Mouse (Mus musculus) neural tube, embryonic 15.5 days (tissue): ENCODE results near the gene Adcy1. TPM values are rescaled to one million over a fixed set of nuclear protein-coding genes. Genes with fewer than 3 reads are reported as not detected.

ENCODE experiments used
- ATAC-seq: fragments of 200-750 bp; cut with Nextera tagmentation; 2 replicates; pipeline ENCODE4 v1.8.0; 2017; ENCODE audit warnings: mild to moderate bottlenecking, moderate TSS enrichment, moderate library complexity; ENCODE audit not compliant: low FRiP score
- H3K27ac ChIP-seq: fragments of 300-500 bp; sonication (generic); replicated peaks from 2 replicates; pipeline ENCODE4 v1.5.1; 2015; ENCODE audit warnings: mild to moderate bottlenecking, inconsistent platforms
- H3K27me3 ChIP-seq: fragments of 300-500 bp; sonication (generic); replicated peaks from 2 replicates; pipeline ENCODE4 v1.6.1; 2015; ENCODE audit warnings: inconsistent platforms
- H3K36me3 ChIP-seq: fragments of 300-500 bp; sonication (generic); 2 replicates; pipeline ENCODE4 v1.6.1; 2015; ENCODE audit warnings: inconsistent platforms
- H3K4me1 ChIP-seq: fragments of 300-500 bp; sonication (generic); 2 replicates; pipeline ENCODE4 v1.6.1; 2015; ENCODE audit warnings: inconsistent platforms
- H3K4me2 ChIP-seq: fragments of 300-500 bp; sonication (generic); 2 replicates; pipeline ENCODE4 v1.6.1; 2015; ENCODE audit warnings: inconsistent platforms, mild to moderate bottlenecking, moderate library complexity
- H3K4me3 ChIP-seq: fragments of 300-500 bp; sonication (generic); replicated peaks from 2 replicates; pipeline ENCODE4 v1.5.1; 2015; ENCODE audit warnings: mild to moderate bottlenecking, inconsistent platforms
- H3K9ac ChIP-seq: fragments of 300-500 bp; sonication (generic); replicated peaks from 2 replicates; pipeline ENCODE4 v1.6.1; 2015; ENCODE audit warnings: mild to moderate bottlenecking, inconsistent platforms
- H3K9me3 ChIP-seq: fragments of 300-500 bp; sonication (generic); replicated peaks from 2 replicates; pipeline ENCODE4 v1.6.1; 2016; ENCODE audit warnings: inconsistent platforms
- WGBS: fragments of 180-500 bp; shearing (Covaris S2); methylation state at CpG from one replicate; pipeline ENCODE4 v1.1.7; 2015; ENCODE audit warnings: mixed read lengths; 5-methylcytosine and 5-hydroxymethylcytosine counted together
- polyA plus RNA-seq: library from polyadenylated mRNA; unstranded; fragments of >200 nt; fragmentation: Nextera tagmentation; extraction: Ambion mirVana; gene quantifications from 2 replicates; pipeline ENCODE4 v1.2.1, GENCODE M21; 2015

The Adcy1 gene
- polyA plus RNA-seq, 1 experiment from 2014 or later = 13.3 TPM

- H3K4me2 ChIP-seq = no peak overlapping the region
- peaks cover 18% of the 10 kb centered on the region for H3K4me1 ChIP-seq
- no peak overlapping the region for H3K9ac ChIP-seq
- H3K9me3 ChIP-seq = no peaks in the 10 kb centered on the region
- H3K27me3 ChIP-seq = no peaks in the 10 kb centered on the region
- whole genome bisulfite sequencing = 74% methylated on average over 6 of the region's 6 CpGs
- peak overlapping the region; percentile 71 for H3K27ac ChIP-seq
- ATAC-seq = no peak
- H3K4me3 ChIP-seq = no peak overlapping the region
- H3K36me3 ChIP-seq = 0 out of 2 replicates have a peak, but pooled peaks cover 6% of the 10 kb centered on the region
Measured at GRCm38 (mm10) chr11:7160146-7160545, 96.9 kb downstream of the Adcy1 start.

- Histone ChIP-seq H3K4me2 (no peak overlapping the region), H3K36me3 (peaks cover 11% of the 10 kb centered on the region; the same call in 1 of the 2 replicates), H3K4me3 (no peak overlapping the region), H3K27ac (peak overlapping the region; percentile 71), H3K4me1 (peaks cover 18% of the 10 kb centered on the region), H3K27me3 (no peaks in the 10 kb centered on the region), H3K9me3 (no peaks in the 10 kb centered on the region), H3K9ac (no peak overlapping the region)
- WGBS = 49% methylated on average over 4 of the region's 4 CpGs
- peak; percentile 66; the same call in 1 of the 2 replicates for ATAC-seq
Measured at GRCm38 (mm10) chr11:7160637-7161101, 97.4 kb downstream of the Adcy1 start.

GRCm38 (mm10) chr11:7161502-7162174 is 98.3 kb downstream of the Adcy1 start:
- Histone ChIP-seq H3K4me3 (no peak overlapping the region), H3K9me3 (no peaks in the 10 kb centered on the region), H3K27me3 (no peaks in the 10 kb centered on the region), H3K4me2 (no peak overlapping the region), H3K36me3 (peaks cover 17% of the 10 kb centered on the region), H3K27ac (no peak overlapping the region), H3K9ac (no peak overlapping the region), H3K4me1 (peaks cover 18% of the 10 kb centered on the region)
- ATAC-seq = peak; percentile 43; the same call in 1 of the 2 replicates
- 83% methylated on average over 8 of the region's 8 CpGs for WGBS

DNA sequence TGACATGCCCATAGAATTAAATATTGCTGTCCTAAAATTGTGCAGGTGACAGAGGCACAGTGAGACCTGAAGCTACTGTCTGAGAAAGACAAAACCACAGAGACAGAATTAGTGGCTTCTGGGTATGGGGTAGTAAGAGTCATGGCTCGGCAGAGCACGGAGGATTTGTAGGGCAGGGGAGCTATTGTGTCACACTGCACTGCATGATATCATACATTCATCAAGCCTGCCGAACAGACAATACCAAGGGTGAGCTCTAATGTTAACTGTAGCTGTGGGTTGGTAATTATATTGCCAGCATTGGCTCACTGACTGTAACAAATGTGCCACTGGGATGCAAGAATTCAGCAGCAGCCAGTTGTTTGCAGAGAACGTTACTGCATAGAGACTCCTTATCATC is 101.1 kb downstream of the Adcy1 start:
- peak overlapping the region; percentile 45 for H3K27ac ChIP-seq

DNA sequence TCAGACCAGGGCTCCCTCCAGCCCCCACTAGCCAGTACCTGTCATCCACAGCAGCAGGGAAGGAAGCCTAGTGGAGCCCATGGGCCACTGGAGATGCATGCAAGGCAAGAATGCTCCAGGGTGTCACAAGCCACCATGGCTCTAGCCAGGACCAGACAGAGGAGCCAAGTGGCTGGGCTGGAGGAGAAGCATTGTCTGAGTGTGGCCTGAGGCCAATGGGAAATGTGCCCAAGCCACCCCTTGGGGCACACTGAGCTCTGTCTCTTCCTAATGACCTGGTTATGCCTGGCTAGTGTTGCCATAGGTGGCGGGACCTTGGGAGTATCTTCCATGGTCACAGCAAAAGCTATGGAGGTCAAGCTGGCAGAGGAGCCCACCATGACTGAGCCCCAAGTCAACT is 106.4 kb downstream of the Adcy1 start:
- Histone ChIP-seq H3K4me3 (no peak overlapping the region), H3K9ac (no peak overlapping the region), H3K36me3 (peaks cover 48% of the 10 kb centered on the region), H3K27ac (no peak overlapping the region), H3K9me3 (no peaks in the 10 kb centered on the region), H3K4me1 (peaks cover 4% of the 10 kb centered on the region; the same call in 1 of the 2 replicates), H3K27me3 (no peaks in the 10 kb centered on the region), H3K4me2 (no peak overlapping the region)
- 100% methylated on average over 1 of the region's 1 CpGs for WGBS
- no peak for ATAC-seq

More for the DNA sequence above, 101.1 kb downstream of the Adcy1 start:
- Histone ChIP-seq H3K4me3 (no peak overlapping the region), H3K4me2 (no peak overlapping the region), H3K9me3 (no peaks in the 10 kb centered on the region), H3K27me3 (no peaks in the 10 kb centered on the region), H3K36me3 (peaks cover 30% of the 10 kb centered on the region), H3K4me1 (peaks cover 18% of the 10 kb centered on the region), H3K9ac (no peak overlapping the region)
- WGBS = 29% methylated on average over 4 of the region's 4 CpGs
- peak; percentile 48; the same call in 1 of the 2 replicates for ATAC-seq

GRCm38 (mm10) chr11:7173664-7174063 is 110.4 kb downstream of the Adcy1 start:
- WGBS = 86% methylated on average over 6 of the region's 6 CpGs
- Histone ChIP-seq H3K27ac (no peak overlapping the region), H3K4me3 (no peak overlapping the region), H3K36me3 (peaks cover 28% of the 10 kb centered on the region), H3K4me2 (no peak overlapping the region), H3K9ac (no peak overlapping the region), H3K9me3 (no peaks in the 10 kb centered on the region), H3K27me3 (no peaks in the 10 kb centered on the region), H3K4me1 (no peaks in the 10 kb centered on the region)
- no peak for ATAC-seq

DNA sequence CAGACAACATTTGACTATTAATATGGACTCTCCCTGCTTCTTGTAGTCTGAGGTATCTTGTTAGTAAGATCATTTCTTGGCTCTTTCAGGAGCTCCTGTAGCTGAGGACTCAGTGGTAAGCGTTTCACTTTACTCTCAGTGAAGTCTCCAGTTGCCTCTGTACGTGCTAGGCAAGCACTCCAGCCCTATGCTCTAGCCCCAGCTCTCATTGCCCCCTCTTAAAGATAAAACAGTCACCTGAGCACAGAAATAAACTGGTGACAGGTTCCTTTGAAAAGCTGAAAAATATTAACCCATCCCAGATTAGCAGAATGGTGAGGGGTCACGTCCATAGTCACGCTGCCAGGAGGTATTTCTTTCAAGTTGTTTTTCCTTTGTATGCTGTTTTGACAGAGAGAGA is 115.4 kb downstream of the Adcy1 start:
- Histone ChIP-seq H3K27ac (no peak overlapping the region), H3K36me3 (no peaks in the 10 kb centered on the region), H3K9ac (no peak overlapping the region), H3K4me3 (no peak overlapping the region), H3K27me3 (no peaks in the 10 kb centered on the region), H3K4me2 (no peak overlapping the region), H3K4me1 (no peaks in the 10 kb centered on the region), H3K9me3 (no peaks in the 10 kb centered on the region)
- no peak for ATAC-seq
- 74% methylated on average over 4 of the region's 4 CpGs for WGBS

DNA sequence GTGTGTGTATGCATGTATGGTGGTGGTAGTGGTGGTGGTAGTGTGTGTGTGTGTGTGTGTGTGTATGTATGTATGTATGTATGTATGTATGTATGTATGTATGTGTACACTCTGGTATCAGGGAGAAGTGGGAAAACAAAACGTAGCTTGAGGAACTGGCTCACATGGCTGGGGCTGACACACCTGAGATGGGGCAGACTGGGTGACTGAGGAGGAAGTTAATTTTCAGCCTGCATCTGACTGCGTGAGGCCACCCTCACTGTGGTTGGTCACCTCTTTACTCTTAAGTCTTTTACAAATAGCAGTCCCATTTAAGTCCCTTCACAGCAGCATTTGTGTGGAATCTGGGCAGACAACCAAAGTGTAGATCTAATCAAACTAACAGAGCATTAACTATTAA is 116.0 kb downstream of the Adcy1 start:
- ATAC-seq = no peak
- 82% methylated on average over 2 of the region's 2 CpGs for WGBS

DNA sequence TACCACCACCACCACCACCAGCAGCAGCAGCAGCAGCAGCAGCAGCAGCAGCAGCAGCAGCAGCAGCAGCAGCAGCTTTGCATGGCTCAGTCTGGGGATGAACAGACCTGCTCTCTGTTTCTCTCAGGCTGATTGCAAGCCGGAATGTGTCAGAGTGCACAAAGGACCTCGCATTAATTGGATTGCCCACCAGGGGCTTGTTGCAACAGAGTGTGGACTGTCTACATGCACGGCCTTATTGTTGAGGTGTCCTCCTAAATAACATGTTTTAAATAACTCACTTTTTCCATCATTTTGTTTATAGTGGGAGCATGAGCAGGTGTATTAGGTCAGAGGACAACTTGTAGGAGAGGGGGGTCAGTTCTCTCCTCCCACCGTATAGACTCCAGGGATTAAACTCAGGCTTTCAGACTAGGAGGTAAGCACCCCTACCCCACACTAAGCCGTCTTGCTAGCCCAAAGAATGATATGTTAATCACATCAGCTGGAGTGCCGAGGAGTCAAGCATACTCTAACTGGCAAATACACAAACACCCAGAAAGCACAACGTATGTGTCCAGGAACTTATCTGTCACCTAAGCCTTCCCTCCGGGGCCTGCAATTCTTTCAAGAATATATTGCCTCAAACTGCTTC is 119.2 kb downstream of the Adcy1 start:
- ATAC-seq = peak; percentile 40; the same call in 1 of the 2 replicates
- WGBS = 32% methylated on average over 8 of the region's 8 CpGs
- H3K27ac ChIP-seq = no peak overlapping the region
- no peak overlapping the region for H3K9ac ChIP-seq
- H3K27me3 ChIP-seq = no peaks in the 10 kb centered on the region
- H3K9me3 ChIP-seq = no peaks in the 10 kb centered on the region
- H3K4me2 ChIP-seq = no peak overlapping the region
- no peaks in the 10 kb centered on the region for H3K36me3 ChIP-seq
- no peak overlapping the region for H3K4me3 ChIP-seq
- no peaks in the 10 kb centered on the region for H3K4me1 ChIP-seq

More for the DNA sequence above, 116.0 kb downstream of the Adcy1 start:
- Histone ChIP-seq H3K27me3 (no peaks in the 10 kb centered on the region), H3K9ac (no peak overlapping the region), H3K27ac (no peak overlapping the region), H3K4me2 (no peak overlapping the region), H3K4me1 (no peaks in the 10 kb centered on the region), H3K4me3 (no peak overlapping the region), H3K9me3 (no peaks in the 10 kb centered on the region), H3K36me3 (no peaks in the 10 kb centered on the region)

GRCm38 (mm10) chr11:7184420-7184819 is 121.1 kb downstream of the Adcy1 start:
- Histone ChIP-seq H3K27me3 (no peaks in the 10 kb centered on the region), H3K9ac (no peak overlapping the region), H3K9me3 (no peaks in the 10 kb centered on the region), H3K36me3 (no peaks in the 10 kb centered on the region), H3K4me3 (no peak overlapping the region), H3K4me1 (no peaks in the 10 kb centered on the region), H3K27ac (no peak overlapping the region), H3K4me2 (no peak overlapping the region)
- WGBS = 44% methylated on average over 1 of the region's 1 CpGs
- no peak for ATAC-seq

GRCm38 (mm10) chr11:7187472-7187871 is 124.2 kb downstream of the Adcy1 start:
- no peak for ATAC-seq
- WGBS = 74% methylated on average over 8 of the region's 8 CpGs
- H3K4me3 ChIP-seq = no peak overlapping the region

DNA sequence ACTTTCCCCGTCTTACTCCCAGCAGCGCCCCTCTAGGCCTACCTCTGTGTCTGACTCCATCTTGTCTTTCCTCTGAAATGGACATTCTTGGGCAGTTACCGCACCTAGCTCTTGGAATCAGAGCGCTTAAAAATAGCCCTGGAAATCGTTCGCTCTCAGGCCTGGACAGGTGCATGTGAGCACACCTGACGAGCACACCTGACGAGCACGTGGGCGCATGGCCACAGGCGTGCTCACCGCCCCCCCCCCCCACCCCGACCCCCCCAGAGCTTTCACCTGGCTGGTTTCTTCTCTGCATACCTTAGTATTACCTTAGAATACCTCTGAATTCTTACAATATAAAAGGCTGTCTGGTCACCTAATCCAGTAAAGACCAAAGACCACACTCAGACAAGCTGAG is 125.2 kb downstream of the Adcy1 start, which contains the start of gene Gm11985:
Gm11985 (minus strand) TSS at position 101 of the 400 bp plus-strand sequence.
- Histone ChIP-seq H3K4me2 (no peak within 1 kb of the TSS), H3K9ac (no peak within 1 kb of the TSS), H3K9me3 (no peaks in the 10 kb centered on the region), H3K4me3 (no peak within 1 kb of the TSS), H3K27me3 (no peaks in the 10 kb centered on the region), H3K36me3 (no peaks in the 10 kb centered on the region), H3K27ac (no peak within 1 kb of the TSS), H3K4me1 (no peaks in the 10 kb centered on the region)
- 91% methylated on average over 13 of the region's 13 CpGs for WGBS
- ATAC-seq = no peak

More at GRCm38 (mm10) chr11:7187472-7187871, 124.2 kb downstream of the Adcy1 start:
- Histone ChIP-seq H3K36me3 (no peaks in the 10 kb centered on the region), H3K27me3 (no peaks in the 10 kb centered on the region), H3K4me1 (no peaks in the 10 kb centered on the region), H3K9me3 (no peaks in the 10 kb centered on the region), H3K4me2 (no peak overlapping the region), H3K27ac (no peak overlapping the region), H3K9ac (no peak overlapping the region)
